15 mouse cellular contexts compared by ENCODE assay signal in genomic region chr10:60128287-60128686, GRCm38 (mm10). TPM values are rescaled to one million over a fixed set of nuclear protein-coding genes. Genes with fewer than 3 reads are reported as not detected.
"Had no signal": no experiment of that assay in that cellular context is flagged by ENCODE, and none has a peak within 500 bp of the region (broad histone marks: within the 10 kb centered on the region; RNA-seq: fewer than 3 reads in every experiment).

No protein-coding gene starts in this region.

- H3K9me3 ChIP-seq: lung, embryonic 15.5 days; megakaryocyte, embryonic 14.5 days; midbrain, embryonic 13.5 days; midbrain, embryonic 15.5 days; neural tube, embryonic 12.5 days had no signal

- H3K4me1 ChIP-seq: midbrain, embryonic 13.5 days; midbrain, embryonic 15.5 days; neural tube, embryonic 12.5 days had no signal

- ATAC-seq: lung, postnatal 0 days; midbrain, embryonic 13.5 days; midbrain, embryonic 15.5 days had no signal

- H3K27me3 ChIP-seq: lung, embryonic 15.5 days; midbrain, embryonic 13.5 days; midbrain, embryonic 15.5 days; neural tube, embryonic 12.5 days had no signal

- DNase-seq: lung, adult 2 months; lung, postnatal 14 days; lung, postnatal 36 days; right cerebral cortex, postnatal 14 days; thymus, adult 18-20 months; thymus, postnatal 14 days; thymus, postnatal 36 days had no signal

- H3K4me3 ChIP-seq: lung, embryonic 15.5 days; megakaryocyte, embryonic 14.5 days; midbrain, embryonic 13.5 days; midbrain, embryonic 15.5 days; neural tube, embryonic 12.5 days had no signal

- H3K4me2 ChIP-seq: lung, embryonic 15.5 days; midbrain, embryonic 11.5 days; midbrain, embryonic 13.5 days; midbrain, embryonic 15.5 days; neural tube, embryonic 12.5 days had no signal

- H3K27ac ChIP-seq: lung, embryonic 15.5 days; macrophage; midbrain, embryonic 13.5 days; midbrain, embryonic 15.5 days; neural tube, embryonic 12.5 days had no signal

- H3K36me3 ChIP-seq: lung, embryonic 15.5 days had no signal

- H3K9ac ChIP-seq: lung, embryonic 15.5 days; midbrain, embryonic 13.5 days; midbrain, embryonic 15.5 days; neural tube, embryonic 12.5 days had no signal

RNA-seq across cellular contexts. Expression of gene Spock2, which starts 22.3 kb away (rescaled TPM):
- polyA plus RNA-seq: macrophage had no signal
